Mouse (Mus musculus) lung, embryonic 14.5 days (tissue): ENCODE results near the gene Serbp1. TPM values are rescaled to one million over a fixed set of nuclear protein-coding genes. Genes with fewer than 3 reads are reported as not detected.

Experiments used
- ATAC-seq: fragments of 200-750 bp; cut with Nextera tagmentation; 2 replicates; pipeline ENCODE4 v1.8.0; 2017; ENCODE audit warnings: mild to moderate bottlenecking, moderate TSS enrichment, moderate library complexity; ENCODE audit not compliant: insufficient read depth
- DNase-seq: peaks from one replicate; pipeline ENCODE4 v3.0.0-alpha.2; 2015
- H3K27ac ChIP-seq: fragments of 300-500 bp; sonication (generic); 2 replicates; pipeline ENCODE4 v1.5.1; 2014; ENCODE audit warnings: low read depth, mild to moderate bottlenecking, moderate library complexity
- H3K27me3 ChIP-seq: fragments of 300-500 bp; sonication (generic); 2 replicates; pipeline ENCODE4 v1.6.1; 2014; ENCODE audit warnings: low read length, control low read depth; ENCODE audit not compliant: insufficient read depth
- H3K36me3 ChIP-seq: fragments of 300-500 bp; sonication (generic); 2 replicates; pipeline ENCODE4 v1.6.1; 2014; ENCODE audit warnings: control low read depth; ENCODE audit not compliant: insufficient read depth
- H3K4me1 ChIP-seq: fragments of 300-500 bp; sonication (generic); 2 replicates; pipeline ENCODE4 v1.6.1; 2014; ENCODE audit warnings: antibody characterized with exemption, control low read depth; ENCODE audit not compliant: insufficient read depth
- H3K4me2 ChIP-seq: fragments of 300-500 bp; sonication (generic); 2 replicates; pipeline ENCODE4 v1.6.1; 2014; ENCODE audit warnings: mild to moderate bottlenecking
- H3K4me3 ChIP-seq: fragments of 300-500 bp; sonication (generic); 2 replicates; pipeline ENCODE4 v1.5.1; 2014; ENCODE audit warnings: low read depth, low read length
- H3K9ac ChIP-seq: fragments of 300-500 bp; sonication (generic); 2 replicates; pipeline ENCODE4 v1.6.1; 2014
- H3K9me3 ChIP-seq: fragments of 300-500 bp; sonication (generic); 2 replicates; pipeline ENCODE4 v1.6.1; 2016; ENCODE audit warnings: low read depth, low read length, control low read depth
- CTCF ChIP-seq: IDR thresholded peaks from 2 replicates; pipeline ENCODE4 v1.5.1; 2016; ENCODE audit warnings: antibody characterized with exemption, low read depth
- WGBS: fragments of 180-500 bp; shearing (Covaris S2); extraction: QIAGEN DNeasy Blood & Tissue Kit; methylation state at CpG from one replicate; pipeline ENCODE4 v1.1.7; 2014; 5-methylcytosine and 5-hydroxymethylcytosine counted together
- polyA plus RNA-seq: library from polyadenylated mRNA; unstranded; fragments of >200 nt; fragmentation: Nextera tagmentation; extraction: Ambion mirVana; gene quantifications from 2 replicates; pipeline ENCODE4 v1.2.1, GENCODE M21; 2014

Gene Serbp1
- polyA plus RNA-seq, 1 experiment from 2014 or later = 516 TPM

DNA sequence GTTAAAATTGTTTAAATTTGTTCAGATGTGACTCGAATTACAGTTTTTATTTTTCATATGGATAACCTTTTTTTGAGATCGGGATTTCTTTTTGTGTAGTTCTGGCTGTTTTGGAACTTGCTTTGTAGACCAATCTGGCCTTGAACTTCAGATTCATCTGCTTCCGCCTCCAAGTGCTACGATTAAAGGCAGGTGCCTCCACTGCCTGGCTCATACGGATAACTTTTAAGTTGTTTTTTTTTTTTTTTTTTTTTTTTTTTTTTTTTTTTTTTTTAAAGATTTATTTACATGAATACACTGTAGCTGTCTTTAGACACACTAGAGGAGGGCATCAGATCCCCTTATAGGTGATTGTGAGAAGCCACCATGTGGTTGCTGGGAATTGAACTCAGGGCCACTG, 40.0 kb downstream of the Serbp1 start:
- H3K36me3 ChIP-seq = peaks cover 81% of the 10 kb centered on the region
- no peak for TF ChIP-seq CTCF

DNA sequence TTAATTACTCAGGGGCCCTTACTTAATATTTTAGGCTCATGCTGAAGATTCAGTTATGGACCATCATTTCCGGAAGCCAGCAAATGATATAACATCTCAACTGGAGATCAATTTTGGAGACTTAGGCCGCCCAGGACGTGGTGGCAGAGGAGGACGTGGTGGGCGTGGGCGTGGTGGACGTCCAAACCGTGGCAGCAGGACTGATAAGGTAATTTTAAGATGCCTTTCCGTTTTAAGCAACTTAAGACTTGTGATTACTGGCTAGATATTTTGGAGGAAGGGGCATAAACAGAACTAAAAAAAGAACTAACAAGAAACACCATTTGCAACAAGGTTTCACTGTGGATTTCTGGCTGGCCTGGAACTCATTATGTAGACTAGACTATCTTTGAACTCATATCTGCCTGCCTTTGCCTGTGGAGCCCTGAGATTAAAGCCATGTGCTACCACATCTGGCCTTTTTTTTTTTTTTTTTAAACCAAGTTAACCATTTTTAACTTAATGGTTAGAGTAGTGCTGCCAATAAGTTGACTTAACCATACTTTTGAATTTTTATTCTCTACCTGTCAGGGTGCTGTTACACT, 43.7 kb downstream of the Serbp1 start:
- no peaks in the 10 kb centered on the region for H3K9me3 ChIP-seq
- TF ChIP-seq CTCF = no peak
- H3K4me3 ChIP-seq = no peak overlapping the region
- H3K4me1 ChIP-seq = no peaks in the 10 kb centered on the region
- H3K4me2 ChIP-seq = no peak overlapping the region
- no peak for ATAC-seq
- peaks cover 80% of the 10 kb centered on the region for H3K36me3 ChIP-seq
- no peaks in the 10 kb centered on the region for H3K27me3 ChIP-seq
- H3K27ac ChIP-seq = no peak overlapping the region
- WGBS = 81% methylated on average over 9 of the region's 9 CpGs
- no peak overlapping the region for H3K9ac ChIP-seq
- DNase-seq = no peak

More for the DNA sequence above, 40.0 kb downstream of the Serbp1 start:
- WGBS = 82% methylated on average over 5 of the region's 5 CpGs
- no peak overlapping the region for H3K27ac ChIP-seq
- DNase-seq (no peak), ATAC-seq (no peak)
- no peaks in the 10 kb centered on the region for H3K27me3 ChIP-seq
- H3K9me3 ChIP-seq = no peaks in the 10 kb centered on the region
- no peak overlapping the region for H3K9ac ChIP-seq
- H3K4me3 ChIP-seq = no peak overlapping the region
- no peaks in the 10 kb centered on the region for H3K4me1 ChIP-seq
- H3K4me2 ChIP-seq = no peak overlapping the region

- Histone ChIP-seq H3K9me3 (no peaks in the 10 kb centered on the region), H3K4me2 (no peak overlapping the region), H3K27me3 (no peaks in the 10 kb centered on the region), H3K9ac (no peak overlapping the region), H3K27ac (no peak overlapping the region), H3K36me3 (peaks cover 74% of the 10 kb centered on the region), H3K4me1 (no peaks in the 10 kb centered on the region), H3K4me3 (no peak overlapping the region)
- no peak for TF ChIP-seq CTCF
- ATAC-seq (no peak), DNase-seq (no peak)
- 85% methylated on average over 1 of the region's 1 CpGs for WGBS
Observed at GRCm38 (mm10) chr6:67282897-67283296, 44.9 kb downstream of the Serbp1 start.

GRCm38 (mm10) chr6:67292042-67292623, 54.2 kb downstream of the Serbp1 start:
- Histone ChIP-seq H3K27me3 (no peaks in the 10 kb centered on the region), H3K27ac (no peak overlapping the region), H3K4me2 (no peak overlapping the region), H3K4me3 (no peak overlapping the region), H3K36me3 (peaks cover 20% of the 10 kb centered on the region), H3K9ac (no peak overlapping the region), H3K4me1 (no peaks in the 10 kb centered on the region), H3K9me3 (no peaks in the 10 kb centered on the region)
- 70% methylated on average over 5 of the region's 5 CpGs for WGBS
- ATAC-seq (peak; percentile 13; the same call in 1 of the 2 replicates), DNase-seq (no peak)
- TF ChIP-seq CTCF = no peak

DNA sequence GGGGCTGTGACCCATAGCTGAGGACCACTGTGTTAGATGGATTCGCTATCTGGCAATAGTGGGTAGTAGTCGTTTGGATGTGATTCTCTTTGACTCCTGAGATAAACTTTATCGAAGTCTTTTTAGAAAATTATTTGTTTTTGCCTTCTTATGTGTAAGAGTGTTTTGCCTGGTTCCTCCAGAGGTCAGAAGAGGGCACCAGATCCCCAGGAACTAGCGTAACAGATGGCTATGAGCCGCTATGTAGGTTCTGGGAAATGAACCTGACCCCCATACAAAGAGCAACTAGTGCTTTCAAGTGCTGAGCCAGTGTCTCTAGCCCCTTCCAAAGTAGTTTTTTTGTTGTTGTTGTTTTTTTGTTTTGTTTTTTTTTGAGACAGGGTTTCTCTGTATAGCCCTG, 58.1 kb downstream of the Serbp1 start:
- Histone ChIP-seq H3K9me3 (no peaks in the 10 kb centered on the region), H3K27ac (no peak overlapping the region), H3K4me2 (no peak overlapping the region), H3K4me3 (no peak overlapping the region), H3K4me1 (no peaks in the 10 kb centered on the region), H3K27me3 (no peaks in the 10 kb centered on the region), H3K36me3 (peaks cover 3% of the 10 kb centered on the region; the same call in 1 of the 2 replicates), H3K9ac (no peak overlapping the region)
- 44% methylated on average over 5 of the region's 5 CpGs for WGBS
- DNase-seq (no peak), ATAC-seq (no peak)
- TF ChIP-seq CTCF = no peak

- Histone ChIP-seq H3K27ac (no peak overlapping the region), H3K36me3 (no peaks in the 10 kb centered on the region), H3K27me3 (no peaks in the 10 kb centered on the region), H3K9me3 (no peaks in the 10 kb centered on the region), H3K4me2 (no peak overlapping the region), H3K4me1 (no peaks in the 10 kb centered on the region), H3K4me3 (no peak overlapping the region), H3K9ac (no peak overlapping the region)
- WGBS = 73% methylated on average over 5 of the region's 5 CpGs
- ATAC-seq (no peak), DNase-seq (no peak)
- no peak for TF ChIP-seq CTCF
Observed at GRCm38 (mm10) chr6:67298742-67299141, 60.8 kb downstream of the Serbp1 start.

DNA sequence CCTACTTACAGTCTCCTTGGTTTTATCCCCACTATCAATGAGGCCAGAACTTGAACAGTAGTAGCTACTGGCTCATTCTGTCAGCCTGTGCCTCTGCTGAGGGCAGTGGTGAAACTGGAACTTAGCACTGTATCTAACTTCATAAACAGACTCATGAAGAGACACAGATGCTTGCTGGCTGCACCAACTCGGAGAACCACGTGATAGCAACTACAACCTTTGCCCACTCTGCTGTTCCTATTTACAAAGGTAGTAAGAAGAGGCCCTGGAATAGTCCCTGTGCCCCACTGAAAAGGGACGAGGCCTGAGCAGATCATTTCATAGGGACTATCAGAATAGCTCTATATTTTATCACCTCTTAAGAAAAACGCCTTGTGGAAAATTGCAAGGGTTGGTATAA, 62.3 kb downstream of the Serbp1 start:
- ATAC-seq (no peak), DNase-seq (no peak)
- Histone ChIP-seq H3K4me3 (no peak overlapping the region), H3K36me3 (no peaks in the 10 kb centered on the region), H3K27ac (no peak overlapping the region), H3K27me3 (no peaks in the 10 kb centered on the region), H3K4me2 (no peak overlapping the region), H3K9ac (no peak overlapping the region), H3K9me3 (no peaks in the 10 kb centered on the region), H3K4me1 (no peaks in the 10 kb centered on the region)
- WGBS = 38% methylated on average over 4 of the region's 4 CpGs
- TF ChIP-seq CTCF = no peak
